Mouse (Mus musculus) kidney, embryonic 16.5 days (tissue): Measurements from ENCODE around the gene Vmn1r121. TPM values are rescaled to one million over a fixed set of nuclear protein-coding genes. Genes with fewer than 3 reads are reported as not detected.
"Not testable (repeated sequence)": the region's sequence is repeated elsewhere in the genome, so short reads cannot be mapped to it uniquely, and the experiment has no call there.

Source experiments
- ATAC-seq: fragments of 200-750 bp; cut with Nextera tagmentation; 2 replicates; pipeline ENCODE4 v1.8.0; 2017; ENCODE audit warnings: moderate TSS enrichment; ENCODE audit not compliant: low FRiP score, low TSS enrichment
- H3K27ac ChIP-seq: fragments of 300-500 bp; sonication (generic); 2 replicates; pipeline ENCODE4 v1.5.1; 2014; ENCODE audit warnings: low read length
- H3K27me3 ChIP-seq: fragments of 300-500 bp; sonication (generic); 2 replicates; pipeline ENCODE4 v1.6.1; 2014; ENCODE audit warnings: low read length, control low read depth, mixed read lengths; ENCODE audit not compliant: insufficient read depth
- H3K36me3 ChIP-seq: fragments of 300-500 bp; sonication (generic); 2 replicates; pipeline ENCODE4 v1.6.1; 2014; ENCODE audit warnings: low read length, control low read depth, mixed read lengths; ENCODE audit not compliant: insufficient read depth
- H3K4me1 ChIP-seq: fragments of 300-500 bp; sonication (generic); 2 replicates; pipeline ENCODE4 v1.6.1; 2014; ENCODE audit warnings: low read length, control low read depth, mixed read lengths; ENCODE audit not compliant: insufficient read depth
- H3K4me2 ChIP-seq: fragments of 300-500 bp; sonication (generic); replicated peaks from 2 replicates; pipeline ENCODE4 v1.6.1; 2014; ENCODE audit warnings: low read depth, low read length
- H3K4me3 ChIP-seq: fragments of 300-500 bp; sonication (generic); 2 replicates; pipeline ENCODE4 v1.5.1; 2014; ENCODE audit warnings: mild to moderate bottlenecking, low read length
- H3K9ac ChIP-seq: fragments of 300-500 bp; sonication (generic); replicated peaks from 2 replicates; pipeline ENCODE4 v1.6.1; 2014; ENCODE audit warnings: low read length
- H3K9me3 ChIP-seq: fragments of 300-500 bp; sonication (generic); 2 replicates; pipeline ENCODE4 v1.6.1; 2016; ENCODE audit warnings: low read length, control low read depth
- WGBS: fragments of 180-500 bp; shearing (Covaris S2); extraction: QIAGEN DNeasy Blood & Tissue Kit; methylation state at CpG from one replicate; pipeline ENCODE4 v1.1.7; 2014; 5-methylcytosine and 5-hydroxymethylcytosine counted together
- polyA plus RNA-seq: library from polyadenylated mRNA; unstranded; fragments of >200 nt; fragmentation: Nextera tagmentation; extraction: Ambion mirVana; gene quantifications from 2 replicates; pipeline ENCODE4 v1.2.1, GENCODE M21; 2015

The Vmn1r121 gene
- not detected in 2 replicates for polyA plus RNA-seq

- not testable (repeated sequence) for H3K9me3 ChIP-seq, H3K27me3 ChIP-seq, H3K4me1 ChIP-seq, H3K4me3 ChIP-seq, H3K4me2 ChIP-seq, H3K9ac ChIP-seq, H3K36me3 ChIP-seq, H3K27ac ChIP-seq, ATAC-seq
- 82% methylated on average over 4 of the region's 5 CpGs for WGBS
These were observed at the start of gene Vmn1r121 for GRCm38 (mm10) chr7:21098413-21098812. Vmn1r121 (minus strand) TSS chr7:21098513.

DNA sequence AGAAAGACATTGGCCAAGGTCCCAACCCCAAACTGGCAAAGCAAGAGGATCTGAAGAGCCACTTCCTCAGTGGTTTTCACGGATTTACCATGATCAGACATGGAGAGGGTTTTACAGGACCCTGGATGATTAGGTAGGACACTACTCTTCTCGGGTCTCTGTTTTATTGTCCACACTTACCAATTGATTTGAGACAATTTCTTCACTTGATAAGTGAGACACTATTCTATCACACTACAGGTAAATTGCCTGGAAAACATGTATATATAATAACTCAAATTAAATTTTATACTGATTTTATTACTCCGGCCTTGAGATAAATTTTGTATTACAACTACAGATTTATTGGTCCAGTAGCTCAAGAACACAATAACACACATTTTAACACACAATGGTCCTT is 35.7 kb upstream of the Vmn1r121 start, which contains the start of gene Vmn1r122:
TSS of gene Vmn1r122 (minus strand) at position 101 of the 400 bp plus-strand sequence.
- WGBS: 79% methylated on average over 2 of the region's 3 CpGs
- not testable (repeated sequence) for H3K9me3 ChIP-seq, ATAC-seq, H3K27me3 ChIP-seq, H3K4me3 ChIP-seq, H3K4me2 ChIP-seq, H3K36me3 ChIP-seq, H3K4me1 ChIP-seq, H3K27ac ChIP-seq, H3K9ac ChIP-seq

DNA sequence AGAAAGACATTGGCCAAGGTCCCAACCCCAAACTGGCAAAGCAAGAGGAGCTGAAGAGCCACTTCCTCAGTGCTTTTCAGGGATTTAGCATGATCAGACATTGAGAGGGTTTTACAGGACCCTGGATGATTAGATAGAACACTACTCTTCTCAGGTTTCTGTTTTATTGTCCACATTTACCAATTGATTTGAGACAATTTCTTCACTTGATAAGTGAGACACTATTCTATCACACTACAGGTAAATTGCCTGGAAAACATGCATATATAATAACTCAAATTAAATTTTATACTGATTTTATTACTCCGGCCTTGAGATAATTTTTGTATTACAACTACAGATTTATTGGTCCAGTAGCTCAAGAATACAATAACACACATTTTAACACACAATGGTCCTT is 44.6 kb downstream of the Vmn1r121 start, which contains the start of gene Vmn1r120:
TSS of gene Vmn1r120 (minus strand) at position 101 of the 400 bp plus-strand sequence.
- not testable (repeated sequence) for H3K4me3 ChIP-seq, ATAC-seq, H3K9ac ChIP-seq, H3K36me3 ChIP-seq, H3K27me3 ChIP-seq, H3K27ac ChIP-seq, H3K4me2 ChIP-seq, H3K9me3 ChIP-seq, H3K4me1 ChIP-seq
- 100% methylated on average over 1 of the region's 1 CpGs for WGBS

Other genes starting within 250 kb of the Vmn1r121 start
- not detected in 2 replicates for gene Vmn1r116, start 226.3 kb downstream of the Vmn1r121 start, polyA plus RNA-seq
- gene Vmn1r117, start 214.4 kb downstream of the Vmn1r121 start, polyA plus RNA-seq: not detected in 2 replicates
- gene Vmn1r118, start 186.2 kb downstream of the Vmn1r121 start, polyA plus RNA-seq: not detected in 2 replicates
- not detected in 2 replicates for gene Vmn1r119, start 86.1 kb downstream of the Vmn1r121 start, polyA plus RNA-seq
- not detected in 2 replicates for gene Vmn1r120, start 44.7 kb downstream of the Vmn1r121 start, polyA plus RNA-seq
- not detected in 2 replicates for gene Vmn1r122, start 35.6 kb upstream of the Vmn1r121 start, polyA plus RNA-seq
- gene Vmn1r123, start 63.7 kb upstream of the Vmn1r121 start, polyA plus RNA-seq: not detected in 2 replicates
- not detected in 2 replicates for gene Gm5157, start 91.9 kb upstream of the Vmn1r121 start, polyA plus RNA-seq
- not detected in 2 replicates for gene Vmn1r124, start 162.1 kb upstream of the Vmn1r121 start, polyA plus RNA-seq
- not detected in 2 replicates for gene Vmn1r125, start 173.7 kb upstream of the Vmn1r121 start, polyA plus RNA-seq
- not detected in 2 replicates for gene Vmn1r126, start 203.0 kb upstream of the Vmn1r121 start, polyA plus RNA-seq
- gene Vmn1r127, start 221.3 kb upstream of the Vmn1r121 start, polyA plus RNA-seq: not detected in 2 replicates